Mouse (Mus musculus) embryo, embryonic 10 days (tissue): ENCODE results near the gene Thrap3.

Experiments used
- DNase-seq: peaks from one replicate; pipeline ENCODE4 v3.0.0-alpha.2; 2015; ENCODE audit warnings: low spot score

Gene Thrap3

DNA sequence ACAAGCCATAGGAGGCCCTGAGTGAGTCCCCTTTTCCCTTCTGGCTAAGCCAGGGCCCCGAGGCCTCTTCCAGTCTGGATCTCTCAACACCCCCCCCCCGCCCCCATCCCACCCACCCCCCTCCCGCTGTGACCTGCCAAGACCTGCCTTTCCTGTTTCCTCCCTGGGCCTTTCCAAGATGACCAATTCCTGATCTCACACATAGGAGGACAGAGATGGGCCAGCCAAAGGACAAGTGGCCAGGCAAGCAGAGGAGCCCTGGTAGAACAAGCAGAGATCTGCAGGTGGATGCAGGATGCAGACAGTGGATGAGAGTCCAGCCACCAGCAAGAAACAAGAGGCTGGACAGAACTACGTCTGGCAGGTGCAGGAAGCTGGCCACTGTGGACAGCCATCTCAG is 57.2 kb downstream of the Thrap3 start:
- DNase-seq: no peak

DNA sequence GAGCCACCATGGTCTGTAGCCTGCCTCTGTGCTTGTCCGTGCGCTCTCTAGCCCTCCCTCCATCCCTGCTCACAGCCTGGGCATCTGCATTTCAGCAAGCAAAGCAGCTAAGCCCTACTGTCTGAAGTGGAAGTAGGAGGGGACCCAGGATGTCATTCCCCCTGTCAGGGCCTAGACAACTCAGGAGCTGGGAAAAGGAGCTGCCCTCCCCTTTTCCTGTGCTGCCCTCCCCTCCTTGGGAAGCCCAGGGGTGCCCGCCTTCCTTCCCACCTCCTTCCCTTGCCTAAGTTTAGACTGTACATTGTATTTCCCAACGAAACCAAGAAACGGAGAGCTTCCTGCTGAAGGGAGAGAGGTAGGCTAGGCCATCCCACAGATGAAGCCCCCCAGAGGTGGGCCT is 61.5 kb downstream of the Thrap3 start:
- no peak for DNase-seq

DNA sequence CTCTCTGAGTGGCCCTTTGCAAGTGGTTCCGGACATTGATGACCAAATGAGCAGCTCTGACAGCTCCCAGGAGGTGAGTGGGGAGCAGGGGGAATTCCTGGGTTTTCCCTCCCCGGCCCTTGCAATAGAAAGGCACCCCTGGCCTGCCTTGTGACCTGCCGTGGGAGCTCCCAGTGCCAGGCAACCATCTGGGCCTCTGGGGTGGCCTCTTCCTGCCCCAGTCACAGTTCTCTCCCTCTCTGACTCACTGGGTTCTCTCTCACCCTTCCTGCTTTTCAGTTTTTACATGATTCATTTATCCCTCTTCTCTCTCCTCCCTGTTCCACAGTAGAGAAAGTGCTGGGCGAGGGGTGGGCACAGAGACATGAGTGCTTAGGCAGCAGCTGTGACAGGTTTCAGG is 64.8 kb downstream of the Thrap3 start:
- DNase-seq: no peak

DNA sequence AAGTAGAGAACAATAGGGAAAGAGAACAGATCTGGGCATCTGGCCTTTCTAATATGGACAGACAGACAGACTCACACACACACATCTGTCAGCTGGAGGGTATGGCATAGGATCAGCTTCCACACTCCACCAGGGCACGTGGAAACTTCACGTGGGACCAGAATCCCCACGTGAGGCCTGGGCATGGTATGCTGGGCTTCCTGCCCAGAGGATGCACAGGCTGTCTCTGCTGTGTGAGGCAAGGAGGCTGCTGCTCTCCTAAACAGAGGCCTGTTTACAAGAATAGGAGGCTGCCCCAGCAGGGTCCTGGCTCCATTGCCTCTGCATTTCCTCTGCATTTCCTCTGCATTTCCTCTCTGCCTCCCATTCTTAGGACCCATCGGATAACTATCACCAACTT is 67.9 kb downstream of the Thrap3 start:
- DNase-seq: no peak

DNA sequence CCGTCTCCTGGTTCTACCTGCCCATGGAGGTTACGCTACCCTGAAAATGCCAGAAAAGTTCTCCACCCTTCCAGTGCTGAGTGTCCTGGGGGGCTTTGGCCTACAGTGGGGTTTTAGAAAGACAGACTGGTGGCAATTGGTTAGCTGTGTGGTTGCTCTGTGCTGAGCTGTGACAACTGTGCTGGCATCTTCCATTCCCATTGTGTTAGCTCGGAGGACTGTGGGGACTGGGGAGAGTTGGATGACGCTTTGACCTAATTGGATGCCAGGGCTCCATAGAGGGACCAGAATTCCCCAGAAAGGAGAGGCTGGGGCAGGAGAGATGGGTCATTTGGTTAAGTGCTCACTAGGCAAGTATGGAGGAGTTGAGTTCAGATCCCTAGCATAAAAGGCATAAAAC is 68.3 kb downstream of the Thrap3 start:
- DNase-seq: no peak

DNA sequence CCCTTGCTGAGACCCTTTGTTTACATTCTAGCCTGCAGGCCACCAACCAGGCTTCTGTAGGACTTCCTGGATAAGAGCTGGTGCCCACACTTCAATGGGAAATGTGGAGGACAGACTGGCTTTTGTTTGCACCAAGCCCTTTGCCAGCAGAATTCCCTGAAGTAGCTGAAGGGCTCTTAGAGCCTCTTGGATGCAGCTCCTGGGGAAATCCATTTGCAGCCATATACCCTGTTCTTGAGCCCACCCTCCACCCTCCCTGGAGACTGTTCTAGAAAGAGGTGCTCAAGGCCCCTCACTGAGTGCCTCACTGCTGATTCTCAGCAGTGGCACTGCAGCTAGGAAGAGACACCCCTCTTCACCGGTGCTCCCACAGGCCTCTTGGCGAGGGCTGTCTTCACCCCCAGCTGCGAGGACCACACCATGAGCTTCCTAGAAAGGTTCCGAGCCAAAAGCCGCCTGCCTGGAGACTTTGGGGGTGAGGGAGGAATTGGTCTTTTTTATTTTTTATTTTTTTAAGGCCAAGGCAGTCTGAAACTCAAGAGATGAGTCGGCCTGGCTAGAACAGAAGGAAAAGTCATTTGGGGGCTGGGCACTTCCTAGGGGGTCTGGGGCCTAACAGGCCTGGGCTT is 69.8 kb downstream of the Thrap3 start:
- no peak for DNase-seq

DNA sequence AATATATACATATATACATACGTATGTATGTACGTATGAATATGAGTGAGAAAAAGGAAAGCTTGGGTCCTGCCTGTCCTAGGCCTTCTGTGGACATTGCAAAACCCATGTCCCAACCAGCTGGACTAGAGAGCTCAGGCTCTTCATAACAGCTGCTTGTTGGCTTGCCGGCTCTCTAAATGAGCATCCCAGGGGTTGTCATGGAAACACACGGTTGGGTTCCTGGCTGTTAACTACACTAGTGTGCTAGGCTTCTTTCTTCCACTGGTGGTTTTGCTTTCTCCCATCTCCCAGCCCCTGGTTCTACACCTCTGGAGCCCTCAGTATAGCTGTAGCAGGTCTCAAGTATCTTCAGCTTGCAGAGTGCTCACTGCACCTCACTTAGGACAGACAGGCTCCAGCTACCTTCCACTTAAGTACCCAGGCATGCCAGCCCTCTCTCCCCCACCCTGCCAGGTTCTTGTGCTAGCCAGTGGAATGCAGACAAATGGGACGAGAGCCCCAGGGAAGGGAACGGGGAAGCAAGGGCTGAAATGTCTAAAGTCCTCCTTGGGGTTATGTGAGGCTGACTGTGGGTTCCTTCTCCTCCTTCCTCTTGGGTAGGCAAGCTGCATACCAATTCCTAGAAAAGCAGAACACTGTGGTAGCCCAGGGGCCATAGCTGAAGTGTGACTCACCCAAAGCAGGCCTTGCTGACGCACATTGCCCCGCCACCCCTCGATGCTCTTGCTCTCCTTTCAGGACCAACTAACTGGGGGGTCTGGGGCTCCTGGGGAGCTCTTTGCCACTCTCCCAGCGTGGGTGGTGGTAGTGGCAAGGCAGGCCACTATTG is 71.1 kb downstream of the Thrap3 start:
- peak; percentile 66 for DNase-seq

DNA sequence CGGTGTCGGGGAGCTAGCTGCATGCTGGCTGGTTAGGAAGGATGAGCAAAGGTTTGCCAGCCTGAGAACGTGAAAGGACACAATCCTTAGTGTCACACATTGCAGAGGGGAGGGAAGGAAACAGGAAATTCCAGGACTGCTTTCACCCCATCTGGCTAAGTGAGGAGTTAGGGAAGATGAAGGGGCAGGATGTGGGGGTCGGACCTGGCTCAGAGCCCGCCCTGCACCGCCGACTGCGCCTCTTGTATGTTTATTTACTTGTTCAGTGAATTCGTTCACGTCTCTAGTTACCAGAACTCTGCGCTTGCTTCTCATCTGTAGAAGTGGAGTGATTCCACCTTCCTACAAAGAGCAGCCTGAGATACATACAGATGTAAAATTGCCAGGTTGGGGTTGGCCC is 72.1 kb downstream of the Thrap3 start:
- DNase-seq: peak; percentile 67

DNA sequence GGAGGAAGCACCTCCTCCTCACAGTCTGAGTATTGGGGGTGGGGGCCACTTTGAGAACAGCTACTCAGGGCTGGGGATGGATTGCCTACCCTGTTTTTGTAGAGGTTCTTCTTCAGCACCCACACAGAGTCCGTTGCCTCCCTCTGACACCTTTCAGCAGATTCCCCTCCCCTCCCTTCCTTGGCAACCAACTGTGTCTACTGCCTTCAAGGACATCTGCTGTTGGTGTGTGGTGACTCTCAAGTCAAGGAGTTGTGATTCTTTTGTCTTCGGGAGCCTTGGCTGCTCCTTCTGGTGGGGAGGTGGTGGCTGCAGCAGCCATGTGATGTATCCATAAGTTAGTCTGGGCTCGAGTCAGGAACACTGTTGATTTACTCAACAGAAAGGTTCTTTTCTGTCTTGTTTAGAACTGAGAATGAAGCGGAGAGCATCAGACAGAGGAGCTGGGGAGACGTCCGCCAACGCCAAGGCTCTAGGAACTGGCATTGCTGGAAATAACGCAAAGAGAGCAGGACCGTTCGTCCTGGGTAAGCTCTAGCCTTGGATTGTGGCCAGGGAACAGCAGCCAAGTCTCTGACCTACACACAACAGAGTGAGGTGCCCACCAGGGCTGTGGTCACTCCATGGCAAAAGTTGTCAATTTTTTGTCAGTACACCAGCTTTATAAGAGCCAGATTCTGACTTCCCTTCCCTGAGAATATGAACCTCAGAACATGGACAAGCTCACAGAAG is 79.1 kb downstream of the Thrap3 start:
- DNase-seq: no peak

DNA sequence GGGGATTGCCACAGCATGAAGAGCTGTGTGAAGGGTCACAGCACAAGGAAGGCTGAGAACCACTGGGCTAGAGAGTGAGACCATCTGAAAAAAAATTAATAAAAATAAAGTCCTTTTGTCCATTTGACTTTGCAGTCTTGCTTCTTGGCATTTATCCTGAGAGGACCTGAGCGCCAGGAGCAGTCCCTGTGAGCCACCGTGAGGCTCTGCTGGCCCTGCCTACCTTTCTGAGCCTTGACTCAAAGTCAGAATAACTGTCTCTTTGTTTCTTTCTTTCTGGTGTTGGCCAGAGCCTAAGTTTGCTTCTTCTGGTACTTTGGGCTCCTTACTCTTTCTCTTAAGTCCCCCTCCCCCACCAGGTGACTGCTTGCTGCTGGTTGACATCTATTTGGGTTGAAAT is 82.1 kb downstream of the Thrap3 start:
- no peak for DNase-seq

DNA sequence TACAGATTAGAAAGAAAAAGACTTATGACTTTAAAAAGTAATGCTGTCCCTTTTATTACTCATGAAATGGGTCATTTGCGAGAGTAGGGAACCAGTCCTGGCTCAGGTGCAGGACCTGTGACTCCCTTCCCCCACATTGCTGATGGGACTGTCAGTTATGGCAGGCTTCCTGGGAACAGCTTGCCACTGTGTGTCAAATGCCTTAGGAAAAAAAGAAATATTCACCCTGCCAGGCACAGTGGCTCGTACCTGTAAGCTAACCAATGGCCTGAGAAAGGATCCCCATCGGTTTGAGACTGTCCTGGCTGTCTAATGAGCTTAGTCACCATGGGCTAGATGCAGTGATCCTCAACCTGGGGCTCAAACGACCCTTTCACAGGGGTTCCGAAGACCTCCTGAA is 82.5 kb downstream of the Thrap3 start:
- no peak for DNase-seq

DNA sequence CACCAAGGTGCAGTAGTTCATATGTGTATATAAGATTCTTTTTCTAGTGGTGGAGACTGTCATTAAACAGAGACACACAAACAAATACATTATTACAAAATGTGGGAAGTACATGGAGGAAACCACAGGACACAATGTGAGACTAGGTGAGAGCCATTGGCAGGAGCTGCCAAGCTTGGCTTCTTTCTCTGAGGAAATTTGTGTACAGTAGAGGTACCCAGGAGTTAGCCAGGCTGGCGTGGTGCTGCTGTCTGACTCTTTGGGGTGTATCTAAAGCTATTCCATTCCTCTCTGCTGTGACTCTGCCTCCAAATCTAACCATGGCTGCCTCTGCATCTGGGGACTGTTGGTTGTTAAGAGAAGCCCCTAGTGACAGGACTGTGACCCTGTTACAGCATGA is 83.5 kb downstream of the Thrap3 start:
- DNase-seq: no peak

DNA sequence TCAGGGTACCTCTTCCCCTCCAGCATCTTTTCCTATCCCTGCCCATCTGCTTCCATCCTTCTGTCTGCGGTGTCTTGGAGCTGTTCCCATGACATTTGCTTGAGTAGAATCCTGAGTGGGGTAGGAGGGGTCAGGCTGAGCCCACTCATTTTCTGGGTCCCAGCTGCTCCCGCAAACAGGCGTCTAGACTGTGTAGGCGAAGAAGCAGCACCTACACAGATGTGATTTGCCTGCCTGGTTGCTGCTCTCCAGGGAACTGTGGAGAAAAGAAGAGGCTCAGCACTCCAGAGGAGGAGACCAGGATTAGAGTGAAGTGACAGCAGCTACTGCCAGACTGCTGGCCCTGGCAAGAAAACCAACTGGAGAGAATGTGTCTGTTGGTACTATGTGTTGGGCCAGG is 83.9 kb downstream of the Thrap3 start:
- DNase-seq: no peak

DNA sequence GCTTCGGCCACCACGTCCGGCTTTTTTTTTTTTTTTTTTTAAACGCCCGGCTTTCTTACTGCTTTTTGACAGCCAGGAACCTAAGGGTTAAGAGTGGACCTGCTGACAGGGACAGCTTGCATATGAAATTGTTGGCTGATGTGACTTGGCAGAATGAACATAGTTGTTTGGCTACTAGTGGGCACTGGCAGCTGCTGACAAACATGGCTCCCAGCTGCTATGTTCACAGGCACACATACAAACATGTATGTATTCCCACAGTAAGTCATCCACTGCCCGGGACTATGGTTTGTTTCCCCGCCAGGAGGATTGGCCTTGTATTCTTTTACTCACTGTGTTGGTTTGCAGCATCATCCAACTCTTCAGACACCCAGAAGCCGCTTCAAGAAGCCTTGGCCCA is 85.4 kb downstream of the Thrap3 start:
- no peak for DNase-seq

DNA sequence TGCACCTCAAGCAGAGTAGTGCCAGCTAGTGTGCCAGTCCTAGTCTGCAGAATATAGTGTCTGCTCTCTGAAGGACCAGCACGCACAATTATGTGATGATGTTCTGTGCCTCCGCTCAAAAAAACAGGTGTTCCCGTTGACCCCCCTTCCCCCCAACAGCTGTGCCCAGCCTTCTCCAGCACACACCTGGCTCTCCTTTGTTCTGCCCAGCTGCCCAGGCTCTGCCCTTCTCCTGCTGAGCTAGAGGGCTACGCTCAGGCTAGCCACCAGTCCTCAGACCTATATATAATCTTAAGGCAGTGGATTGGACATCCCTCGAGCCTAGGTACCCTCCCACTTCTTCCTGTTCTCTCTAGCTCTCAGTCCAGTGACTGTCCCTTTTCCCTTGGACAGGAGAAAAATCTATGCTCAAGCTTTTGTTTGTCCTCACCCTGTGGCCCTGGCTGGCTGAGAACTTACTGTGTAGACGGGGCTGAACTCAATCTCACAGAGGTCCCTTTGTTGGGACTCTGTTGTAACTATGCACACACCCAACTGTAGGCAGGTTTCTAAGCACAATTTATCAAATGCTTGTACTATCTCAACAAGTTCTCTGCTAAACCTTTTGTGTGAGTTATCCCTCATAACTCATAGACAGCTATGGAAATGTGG is 86.6 kb downstream of the Thrap3 start:
- no peak for DNase-seq

DNA sequence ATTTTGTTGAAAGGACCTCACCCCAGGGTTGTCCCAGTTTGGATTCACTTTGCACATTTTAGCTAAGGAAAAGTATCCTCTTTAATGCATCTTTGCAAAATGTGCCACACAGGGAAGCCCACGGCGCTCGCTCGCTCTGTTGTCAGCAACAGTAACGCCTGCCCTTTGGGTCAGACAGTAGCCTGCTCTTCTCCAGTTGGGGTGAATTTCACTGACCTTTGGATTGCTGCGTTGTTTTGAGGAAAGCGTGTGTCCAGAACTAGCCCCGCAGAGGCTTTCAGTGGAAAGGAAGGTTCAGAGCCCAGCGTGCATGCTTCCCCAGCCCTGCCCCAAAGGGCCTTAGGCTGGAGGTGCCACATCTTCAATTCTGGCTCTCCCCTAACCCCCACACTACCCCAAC is 87.1 kb downstream of the Thrap3 start:
- no peak for DNase-seq
